Mouse (Mus musculus) midbrain, embryonic 12.5 days (tissue): ENCODE measurements around the gene Tial1. TPM values are rescaled to one million over a fixed set of nuclear protein-coding genes. Genes with fewer than 3 reads are reported as not detected.

ENCODE experiments used
- ATAC-seq: fragments of 200-750 bp; cut with Nextera tagmentation; 2 replicates; pipeline ENCODE4 v1.8.0; 2017; ENCODE audit warnings: low read depth, moderate TSS enrichment, moderate library complexity; ENCODE audit not compliant: low FRiP score
- H3K27ac ChIP-seq: fragments of 300-500 bp; sonication (generic); replicated peaks from 2 replicates; pipeline ENCODE4 v1.5.1; 2016; ENCODE audit warnings: mild to moderate bottlenecking
- H3K27me3 ChIP-seq: fragments of 300-500 bp; sonication (generic); 2 replicates; pipeline ENCODE4 v1.6.1; 2016; ENCODE audit warnings: mild to moderate bottlenecking
- H3K36me3 ChIP-seq: fragments of 300-500 bp; sonication (generic); 2 replicates; pipeline ENCODE4 v1.6.1; 2016
- H3K4me1 ChIP-seq: fragments of 300-500 bp; sonication (generic); 2 replicates; pipeline ENCODE4 v1.6.1; 2016
- H3K4me2 ChIP-seq: fragments of 300-500 bp; sonication (generic); replicated peaks from 2 replicates; pipeline ENCODE4 v1.6.1; 2016; ENCODE audit warnings: mild to moderate bottlenecking, moderate library complexity
- H3K4me3 ChIP-seq: fragments of 300-500 bp; sonication (generic); 2 replicates; pipeline ENCODE4 v1.5.1; 2016; ENCODE audit warnings: mild to moderate bottlenecking
- H3K9ac ChIP-seq: fragments of 300-500 bp; sonication (generic); replicated peaks from 2 replicates; pipeline ENCODE4 v1.6.1; 2016; ENCODE audit warnings: mild to moderate bottlenecking, moderate library complexity
- H3K9me3 ChIP-seq: fragments of 300-500 bp; sonication (generic); 2 replicates; pipeline ENCODE4 v1.6.1; 2016; ENCODE audit warnings: mild to moderate bottlenecking
- WGBS: fragments of 180-500 bp; shearing (Covaris S2); methylation state at CpG from one replicate; pipeline ENCODE4 v1.1.7; 2016; 5-methylcytosine and 5-hydroxymethylcytosine counted together
- polyA plus RNA-seq: library from polyadenylated mRNA; unstranded; fragments of >200 nt; fragmentation: Nextera tagmentation; extraction: Ambion mirVana; gene quantifications from 2 replicates; pipeline ENCODE4 v1.2.1, GENCODE M21; 2016

Tial1 gene
- polyA plus RNA-seq: 39.4 and 41.3 TPM in 2 replicates

DNA sequence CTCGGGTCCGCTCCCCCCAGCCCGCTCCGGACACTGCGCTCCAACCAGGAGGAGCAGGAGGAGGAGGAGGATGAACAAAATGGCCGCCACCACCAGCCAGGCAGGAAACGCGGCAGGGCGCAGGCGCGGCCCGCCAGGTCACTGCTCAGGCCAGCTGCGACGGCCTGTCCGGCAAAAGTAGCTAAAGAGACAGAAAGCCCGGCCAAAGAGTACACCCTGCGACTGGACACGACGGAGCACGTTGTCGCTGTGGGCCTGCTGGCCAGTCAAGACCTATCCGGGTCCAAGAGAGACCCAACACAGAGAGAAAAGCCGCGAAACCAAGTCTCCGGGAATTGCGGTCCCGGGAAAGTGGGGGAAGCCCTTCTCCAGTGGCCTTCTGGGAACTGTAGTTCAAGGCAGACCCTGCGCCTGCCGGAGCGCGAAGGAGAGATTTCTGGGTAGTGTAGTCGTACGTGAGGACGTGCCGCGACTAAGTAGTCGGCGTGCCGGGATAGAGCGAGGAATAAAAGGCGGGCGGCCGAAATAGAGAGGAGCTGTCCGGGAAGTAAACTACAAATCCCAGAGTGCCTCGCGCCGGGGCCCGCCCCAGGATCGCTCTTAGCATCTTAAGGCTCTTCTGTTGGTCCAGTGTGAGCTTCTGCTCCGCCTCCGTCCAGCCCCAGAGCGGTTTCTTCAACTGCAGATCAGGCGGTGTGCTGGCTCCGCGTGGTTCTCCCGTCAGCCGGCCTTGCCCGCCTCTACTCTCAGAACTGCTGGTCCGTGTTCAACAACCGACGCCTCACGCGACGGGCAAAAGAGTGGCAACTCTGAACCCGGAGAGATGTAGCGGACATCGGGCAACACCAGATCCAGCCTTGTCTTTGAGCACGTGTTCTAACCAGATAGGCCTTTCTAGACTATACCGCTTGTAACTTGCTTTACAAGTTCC lies at the start of gene Tial1:
Gene Tial1, minus strand, starts transcription at position 433 of the 931 bp plus-strand sequence.
- Histone ChIP-seq H3K9ac (peak within 1 kb of the TSS; percentile 93), H3K4me2 (peak within 1 kb of the TSS; percentile 86), H3K36me3 (no peaks in the 10 kb centered on the region), H3K4me1 (peaks cover 22% of the 10 kb centered on the region), H3K9me3 (no peaks in the 10 kb centered on the region), H3K27ac (peak within 1 kb of the TSS; percentile 92), H3K27me3 (no peaks in the 10 kb centered on the region), H3K4me3 (peak within 1 kb of the TSS; percentile 91)
- ATAC-seq: peak; percentile 98
- WGBS: under 1% methylated on average over 69 of the region's 69 CpGs

GRCm38 (mm10) chr7:128504091-128504490 lies 42.6 kb upstream of the Tial1 start:
- no peaks in the 10 kb centered on the region for H3K27me3 ChIP-seq
- H3K4me1 ChIP-seq: no peaks in the 10 kb centered on the region
- no peak for ATAC-seq
- WGBS: 90% methylated on average over 6 of the region's 6 CpGs
- no peak overlapping the region for H3K4me2 ChIP-seq
- no peaks in the 10 kb centered on the region for H3K36me3 ChIP-seq
- no peak overlapping the region for H3K4me3 ChIP-seq
- H3K27ac ChIP-seq: no peak overlapping the region
- no peak overlapping the region for H3K9ac ChIP-seq
- H3K9me3 ChIP-seq: no peaks in the 10 kb centered on the region

DNA sequence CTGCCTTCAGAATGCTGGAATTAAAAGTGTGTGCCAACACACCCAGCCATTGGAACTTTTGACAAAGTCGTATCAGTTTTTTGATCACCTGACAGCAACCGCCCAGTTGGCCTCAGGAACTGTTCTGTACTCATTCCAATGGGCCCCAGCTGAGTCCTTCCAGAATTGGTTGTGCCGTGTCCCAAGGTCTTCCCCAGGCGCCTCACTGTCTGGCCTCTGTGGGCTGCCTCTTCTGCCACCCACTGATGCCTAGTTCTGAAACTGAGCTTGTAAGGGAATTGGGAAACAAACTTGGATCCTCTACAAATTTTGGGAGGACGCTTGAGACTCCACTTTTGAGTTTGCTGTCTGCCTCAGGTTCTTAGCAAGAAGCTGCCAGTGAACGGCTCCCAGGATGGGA lies 38.3 kb upstream of the Tial1 start:
- no peaks in the 10 kb centered on the region for H3K27me3 ChIP-seq
- ATAC-seq: no peak
- H3K4me2 ChIP-seq: no peak overlapping the region
- no peaks in the 10 kb centered on the region for H3K36me3 ChIP-seq
- 81% methylated on average over 6 of the region's 6 CpGs for WGBS
- no peak overlapping the region for H3K27ac ChIP-seq
- H3K9me3 ChIP-seq: no peaks in the 10 kb centered on the region
- no peaks in the 10 kb centered on the region for H3K4me1 ChIP-seq
- no peak overlapping the region for H3K9ac ChIP-seq
- H3K4me3 ChIP-seq: no peak overlapping the region

GRCm38 (mm10) chr7:128494546-128494945 lies 33.0 kb upstream of the Tial1 start:
- ATAC-seq: no peak
- H3K4me3 ChIP-seq: no peak overlapping the region

GRCm38 (mm10) chr7:128488986-128489385 lies 27.5 kb upstream of the Tial1 start:
- Histone ChIP-seq H3K9me3 (peaks cover 31% of the 10 kb centered on the region), H3K27me3 (no peaks in the 10 kb centered on the region), H3K4me1 (no peaks in the 10 kb centered on the region), H3K4me3 (no peak overlapping the region), H3K36me3 (no peaks in the 10 kb centered on the region), H3K4me2 (no peak overlapping the region), H3K27ac (no peak overlapping the region), H3K9ac (no peak overlapping the region)
- ATAC-seq: no peak
- WGBS: 95% methylated on average over 3 of the region's 3 CpGs

More at GRCm38 (mm10) chr7:128494546-128494945, 33.0 kb upstream of the Tial1 start:
- Histone ChIP-seq H3K4me1 (no peaks in the 10 kb centered on the region), H3K27me3 (no peaks in the 10 kb centered on the region), H3K27ac (no peak overlapping the region), H3K4me2 (no peak overlapping the region), H3K36me3 (no peaks in the 10 kb centered on the region), H3K9me3 (no peaks in the 10 kb centered on the region), H3K9ac (no peak overlapping the region)
- WGBS: 86% methylated on average over 5 of the region's 5 CpGs

- Histone ChIP-seq H3K27ac (no peak overlapping the region), H3K36me3 (no peaks in the 10 kb centered on the region), H3K27me3 (no peaks in the 10 kb centered on the region), H3K4me3 (no peak overlapping the region), H3K4me2 (peak overlapping the region; percentile 31; the same call in 1 of the 2 replicates), H3K4me1 (no peaks in the 10 kb centered on the region), H3K9ac (no peak overlapping the region), H3K9me3 (no peaks in the 10 kb centered on the region)
- 31% methylated on average over 10 of the region's 10 CpGs for WGBS
- peak; percentile 65; the same call in 1 of the 2 replicates for ATAC-seq
Observed at GRCm38 (mm10) chr7:128474322-128474721, 12.8 kb upstream of the Tial1 start.

GRCm38 (mm10) chr7:128462406-128462805 lies 889 bp upstream of the Tial1 start:
- H3K4me3 ChIP-seq: peak overlapping the region; percentile 91
- no peaks in the 10 kb centered on the region for H3K36me3 ChIP-seq
- H3K27me3 ChIP-seq: no peaks in the 10 kb centered on the region
- peak overlapping the region; percentile 50; the same call in 1 of the 2 replicates for H3K9ac ChIP-seq
- H3K27ac ChIP-seq: peak overlapping the region; percentile 72; the same call in 1 of the 2 replicates
- peaks cover 21% of the 10 kb centered on the region for H3K4me1 ChIP-seq
- 66% methylated on average over 5 of the region's 5 CpGs for WGBS
- H3K9me3 ChIP-seq: no peaks in the 10 kb centered on the region
- no peak for ATAC-seq
- H3K4me2 ChIP-seq: peak overlapping the region; percentile 86

GRCm38 (mm10) chr7:128460865-128461228 lies 670 bp downstream of the Tial1 start:
- Histone ChIP-seq H3K9ac (peak overlapping the region; percentile 93), H3K36me3 (no peaks in the 10 kb centered on the region), H3K4me2 (peak overlapping the region; percentile 86), H3K4me3 (peak overlapping the region; percentile 91), H3K4me1 (peaks cover 22% of the 10 kb centered on the region), H3K27me3 (no peaks in the 10 kb centered on the region), H3K27ac (peak overlapping the region; percentile 92), H3K9me3 (no peaks in the 10 kb centered on the region)
- ATAC-seq: peak; percentile 50
- under 1% methylated on average over 18 of the region's 23 CpGs for WGBS

DNA sequence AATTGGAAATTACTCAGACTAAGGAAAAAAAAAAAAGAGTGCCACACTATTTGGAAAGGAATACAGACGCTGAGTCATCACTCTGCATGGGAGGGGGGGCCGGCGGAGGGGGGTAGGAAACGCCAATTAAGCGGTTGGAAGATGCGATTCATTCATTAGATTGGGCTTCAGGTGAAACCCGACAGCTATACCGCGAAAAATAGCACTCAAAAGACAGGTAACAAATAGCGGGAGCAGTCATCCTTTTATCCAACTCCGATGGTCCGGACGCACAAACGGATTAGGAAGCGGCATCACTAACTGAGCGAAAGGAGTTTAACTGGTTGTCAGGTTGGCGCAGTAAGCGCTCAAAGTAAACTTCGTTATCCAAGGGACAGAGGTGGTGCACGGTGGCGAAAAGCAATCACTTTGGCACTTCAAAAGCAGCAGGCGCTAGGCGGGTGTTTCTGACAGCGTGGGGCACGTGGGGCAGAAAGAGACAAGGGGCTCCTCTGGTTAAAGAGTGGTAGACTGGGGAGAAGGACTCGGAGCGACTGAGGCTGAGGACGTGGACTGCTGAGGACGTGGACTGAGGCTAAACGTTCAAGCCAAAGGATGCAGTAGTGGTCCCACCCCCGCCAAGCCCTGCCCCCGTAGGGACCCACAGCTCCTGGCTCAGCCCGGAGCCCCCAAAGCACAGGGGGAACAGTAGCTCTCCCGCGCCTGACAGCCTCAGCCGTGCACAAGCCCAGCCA lies 1.2 kb downstream of the Tial1 start:
- no peaks in the 10 kb centered on the region for H3K36me3 ChIP-seq
- peak; percentile 8; the same call in 1 of the 2 replicates for ATAC-seq
- H3K9me3 ChIP-seq: no peaks in the 10 kb centered on the region
- peaks cover 22% of the 10 kb centered on the region for H3K4me1 ChIP-seq
- peak overlapping the region; percentile 93 for H3K9ac ChIP-seq
- peak overlapping the region; percentile 92 for H3K27ac ChIP-seq
- peak overlapping the region; percentile 91 for H3K4me3 ChIP-seq
- peak overlapping the region; percentile 86 for H3K4me2 ChIP-seq
- H3K27me3 ChIP-seq: no peaks in the 10 kb centered on the region
- 1% methylated on average over 36 of the region's 36 CpGs for WGBS

DNA sequence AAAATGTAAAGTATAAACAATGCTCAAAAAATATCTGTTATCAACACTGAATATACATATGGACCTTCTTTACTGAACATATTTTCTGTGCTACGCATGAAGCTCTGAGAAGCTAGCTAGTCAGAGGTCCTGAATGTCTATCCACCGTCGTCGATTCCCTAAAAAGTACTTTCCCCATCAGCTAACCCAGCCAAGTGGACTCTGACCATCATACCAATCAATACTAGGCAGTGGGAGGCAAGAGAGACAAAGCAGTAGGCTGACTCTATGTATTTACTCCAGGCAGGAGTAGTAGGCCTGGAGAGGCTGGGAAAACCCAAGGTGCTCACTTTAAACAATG lies 1.8 kb downstream of the Tial1 start:
- no peak for ATAC-seq
- H3K27ac ChIP-seq: no peak overlapping the region
- H3K4me2 ChIP-seq: peak overlapping the region; percentile 86
- H3K4me1 ChIP-seq: peaks cover 22% of the 10 kb centered on the region
- peak overlapping the region; percentile 91 for H3K4me3 ChIP-seq
- H3K36me3 ChIP-seq: peaks cover under 1% of the 10 kb centered on the region; the same call in 1 of the 2 replicates
- WGBS: 11% methylated on average over 4 of the region's 4 CpGs
- H3K27me3 ChIP-seq: no peaks in the 10 kb centered on the region
- H3K9ac ChIP-seq: peak overlapping the region; percentile 93
- H3K9me3 ChIP-seq: no peaks in the 10 kb centered on the region

GRCm38 (mm10) chr7:128458011-128458410 lies 3.5 kb downstream of the Tial1 start:
- Histone ChIP-seq H3K36me3 (peaks cover 17% of the 10 kb centered on the region), H3K9me3 (no peaks in the 10 kb centered on the region), H3K4me1 (peaks cover 22% of the 10 kb centered on the region), H3K27me3 (no peaks in the 10 kb centered on the region), H3K4me3 (no peak overlapping the region), H3K9ac (no peak overlapping the region), H3K27ac (no peak overlapping the region), H3K4me2 (no peak overlapping the region)
- ATAC-seq: no peak

GRCm38 (mm10) chr7:128452731-128453130 lies 8.8 kb downstream of the Tial1 start:
- Histone ChIP-seq H3K4me3 (no peak overlapping the region), H3K9me3 (no peaks in the 10 kb centered on the region), H3K36me3 (peaks cover 49% of the 10 kb centered on the region), H3K4me2 (no peak overlapping the region), H3K4me1 (peaks cover 4% of the 10 kb centered on the region; the same call in 1 of the 2 replicates), H3K27ac (no peak overlapping the region), H3K27me3 (no peaks in the 10 kb centered on the region), H3K9ac (no peak overlapping the region)
- no peak for ATAC-seq
- WGBS: 93% methylated on average over 1 of the region's 1 CpGs
